Mouse (Mus musculus) hindbrain, embryonic 11.5 days (tissue): ENCODE data around the gene Olfr437. TPM values are rescaled to one million over a fixed set of nuclear protein-coding genes. Genes with fewer than 3 reads are reported as not detected.
"Not testable (repeated sequence)": the region's sequence is repeated elsewhere in the genome, so short reads cannot be mapped to it uniquely, and the experiment has no call there.

Experiments used
- ATAC-seq: fragments of 200-750 bp; cut with Nextera tagmentation; 2 replicates; pipeline ENCODE4 v1.8.0; 2017; ENCODE audit warnings: mild to moderate bottlenecking, moderate TSS enrichment, moderate library complexity; ENCODE audit not compliant: low FRiP score
- DNase-seq: peaks from one replicate; pipeline ENCODE4 v3.0.0-alpha.2; 2015; ENCODE audit warnings: low spot score
- H3K27ac ChIP-seq: fragments of 300-500 bp; sonication (generic); 2 replicates; pipeline ENCODE4 v1.5.1; 2014; ENCODE audit warnings: mild to moderate bottlenecking, low read depth, low read length
- H3K27me3 ChIP-seq: fragments of 300-500 bp; sonication (generic); 2 replicates; pipeline ENCODE4 v1.6.1; 2014; ENCODE audit warnings: mild to moderate bottlenecking, low read length, moderate library complexity, mixed read lengths; ENCODE audit not compliant: control insufficient read depth, insufficient read depth
- H3K36me3 ChIP-seq: fragments of 300-500 bp; sonication (generic); 2 replicates; pipeline ENCODE4 v1.6.1; 2014; ENCODE audit warnings: mild to moderate bottlenecking, low read length, moderate library complexity, mixed read lengths; ENCODE audit not compliant: control insufficient read depth, insufficient read depth
- H3K4me1 ChIP-seq: fragments of 300-500 bp; sonication (generic); replicated peaks from 2 replicates; pipeline ENCODE4 v1.6.1; 2014; ENCODE audit warnings: low read length, mixed read lengths; ENCODE audit not compliant: control insufficient read depth, insufficient read depth
- H3K4me2 ChIP-seq: fragments of 300-500 bp; sonication (generic); replicated peaks from 2 replicates; pipeline ENCODE4 v1.6.1; 2014; ENCODE audit warnings: mild to moderate bottlenecking, low read depth, low read length
- H3K4me3 ChIP-seq: fragments of 300-500 bp; sonication (generic); 2 replicates; pipeline ENCODE4 v1.5.1; 2014; ENCODE audit warnings: low read depth, low read length
- H3K9ac ChIP-seq: fragments of 300-500 bp; sonication (generic); 2 replicates; pipeline ENCODE4 v1.6.1; 2014; ENCODE audit warnings: low read depth, low read length
- H3K9me3 ChIP-seq: fragments of 300-500 bp; sonication (generic); 2 replicates; pipeline ENCODE4 v1.6.1; 2016; ENCODE audit warnings: low read length; ENCODE audit not compliant: control insufficient read depth
- WGBS: fragments of 180-500 bp; shearing (Covaris S2); extraction: QIAGEN DNeasy Blood & Tissue Kit; methylation state at CpG from one replicate; pipeline ENCODE4 v1.1.7; 2014; 5-methylcytosine and 5-hydroxymethylcytosine counted together
- polyA plus RNA-seq: library from polyadenylated mRNA; unstranded; fragments of >200 nt; fragmentation: Nextera tagmentation; extraction: Ambion mirVana; gene quantifications from 2 replicates; pipeline ENCODE4 v1.2.1, GENCODE M21; 2014

Gene Olfr437
- polyA plus RNA-seq, 1 experiment from 2014 or later: not detected

DNA sequence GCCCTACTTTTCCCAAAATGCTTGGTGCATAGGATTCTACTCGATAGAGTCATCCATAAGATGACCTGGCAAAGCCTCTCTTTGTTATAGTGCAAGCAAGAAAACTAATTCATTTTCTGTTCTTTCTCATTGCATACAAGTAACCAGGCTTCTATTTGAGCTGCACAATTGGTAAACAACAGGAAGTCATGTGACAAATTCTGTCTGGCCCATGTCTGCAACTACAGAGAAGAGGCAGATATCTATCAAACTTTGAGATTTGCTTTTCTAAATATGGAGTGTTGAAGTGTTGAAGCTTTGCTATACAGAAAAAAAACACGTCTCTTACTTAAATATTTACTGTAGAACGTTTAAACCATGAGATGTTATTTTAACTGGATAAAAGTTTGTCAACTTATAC, 35.0 kb downstream of the Olfr437 start:
- H3K27me3 ChIP-seq: no peaks in the 10 kb centered on the region
- H3K4me3 ChIP-seq: no peak overlapping the region
- H3K4me2 ChIP-seq: no peak overlapping the region
- DNase-seq (no peak), ATAC-seq (no peak)
- H3K4me1 ChIP-seq: no peaks in the 10 kb centered on the region
- no peak overlapping the region for H3K27ac ChIP-seq
- 83% methylated on average over 3 of the region's 3 CpGs for WGBS
- H3K9me3 ChIP-seq: no peaks in the 10 kb centered on the region
- no peaks in the 10 kb centered on the region for H3K36me3 ChIP-seq
- H3K9ac ChIP-seq: no peak overlapping the region

DNA sequence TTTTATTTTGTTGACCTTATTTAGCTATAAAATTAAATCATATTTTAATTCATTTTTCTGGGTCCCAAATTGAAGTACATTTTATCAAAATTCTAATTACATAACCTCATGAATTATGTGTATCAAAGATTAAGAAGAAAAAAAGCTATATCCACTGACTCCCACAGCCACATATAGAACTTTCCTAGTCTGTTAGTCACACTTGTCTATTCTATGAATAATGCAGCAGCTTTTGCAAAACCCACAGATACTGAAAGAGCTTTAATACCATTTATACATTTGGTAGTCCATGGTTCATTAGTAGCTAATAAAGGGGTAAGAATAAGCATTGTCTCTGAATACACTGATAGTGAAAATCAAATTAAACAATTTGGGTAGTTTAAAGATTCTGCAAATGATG, 39.7 kb downstream of the Olfr437 start:
- no peaks in the 10 kb centered on the region for H3K27me3 ChIP-seq
- H3K27ac ChIP-seq: no peak overlapping the region
- no peaks in the 10 kb centered on the region for H3K4me1 ChIP-seq
- H3K4me2 ChIP-seq: no peak overlapping the region
- no peak overlapping the region for H3K4me3 ChIP-seq
- no peaks in the 10 kb centered on the region for H3K36me3 ChIP-seq
- no peak for DNase-seq
- no peak overlapping the region for H3K9ac ChIP-seq
- ATAC-seq: no peak
- H3K9me3 ChIP-seq: no peaks in the 10 kb centered on the region

DNA sequence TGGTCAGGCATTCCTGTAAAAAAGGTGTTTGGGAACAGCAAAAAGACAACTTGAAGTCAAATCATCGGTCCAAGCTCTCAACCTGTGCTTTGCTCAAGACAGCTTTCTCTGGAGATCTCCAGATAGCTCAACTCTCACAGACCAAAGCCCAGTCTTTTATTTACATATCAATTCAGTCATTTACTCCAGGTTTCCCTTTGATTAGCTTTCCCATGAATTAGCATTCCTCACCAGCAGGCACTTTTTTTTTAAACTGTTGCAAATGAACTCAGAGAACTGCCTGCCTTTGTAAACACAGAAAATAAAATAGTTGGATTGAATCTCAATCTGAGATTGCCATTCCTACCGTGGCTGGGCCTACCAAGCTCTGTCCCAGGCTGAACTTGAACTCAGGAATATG, 42.3 kb downstream of the Olfr437 start:
- ATAC-seq (0 out of 2 replicates have a peak, but pooled peaks have one; percentile 17), DNase-seq (no peak)
- WGBS: 34% methylated on average over 2 of the region's 2 CpGs
- Histone ChIP-seq H3K9me3 (no peaks in the 10 kb centered on the region), H3K4me1 (no peaks in the 10 kb centered on the region), H3K4me2 (no peak overlapping the region), H3K27ac (no peak overlapping the region), H3K9ac (no peak overlapping the region), H3K36me3 (no peaks in the 10 kb centered on the region), H3K27me3 (no peaks in the 10 kb centered on the region), H3K4me3 (no peak overlapping the region)

DNA sequence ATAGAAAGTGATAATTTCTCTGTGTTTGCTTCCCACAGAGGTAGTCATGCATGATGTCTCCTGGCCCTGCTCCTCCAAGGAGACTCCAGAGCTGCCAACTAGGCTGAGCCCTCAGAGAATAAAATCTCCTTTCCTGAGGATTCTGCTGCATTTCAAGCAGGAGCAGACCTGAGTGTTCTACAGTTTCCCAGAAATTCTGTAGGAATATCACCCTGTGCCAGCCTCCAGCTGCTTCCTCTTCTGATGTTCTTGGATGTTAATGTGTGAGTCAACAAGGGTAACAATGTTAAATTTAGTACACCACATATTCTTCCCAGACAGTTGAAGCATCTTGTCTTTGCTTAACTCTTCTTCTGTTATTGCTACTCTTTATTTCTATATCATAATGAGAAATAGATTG, 49.8 kb downstream of the Olfr437 start, which contains the start of gene Olfr434:
Gene Olfr434 (plus strand): TSS at position 149 of the 400 bp plus-strand sequence.
- H3K27ac ChIP-seq, H3K4me3 ChIP-seq, H3K27me3 ChIP-seq, H3K9ac ChIP-seq, H3K36me3 ChIP-seq, DNase-seq, H3K9me3 ChIP-seq, H3K4me1 ChIP-seq, ATAC-seq, H3K4me2 ChIP-seq: not testable (repeated sequence)

Other genes with a start within 250 kb of the Olfr437 start
- gene Olfr446, start 241.9 kb upstream of the Olfr437 start, polyA plus RNA-seq: not detected in 2 replicates
- not detected in 2 replicates for gene Olfr444, start 214.2 kb upstream of the Olfr437 start, polyA plus RNA-seq
- not detected in 2 replicates for gene Olfr441, start 56.9 kb upstream of the Olfr437 start, polyA plus RNA-seq
- not detected in 2 replicates for gene Olfr237-ps1, start 16.7 kb upstream of the Olfr437 start, polyA plus RNA-seq
- not detected in 2 replicates for gene Olfr13, start 8.9 kb downstream of the Olfr437 start, polyA plus RNA-seq
- gene Olfr435, start 33.9 kb downstream of the Olfr437 start, polyA plus RNA-seq: not detected in 2 replicates
- gene Olfr434, start 49.7 kb downstream of the Olfr437 start, polyA plus RNA-seq: not detected in 2 replicates
- not detected in 2 replicates for gene Olfr47, start 68.2 kb downstream of the Olfr437 start, polyA plus RNA-seq
- 3.6 and 4.3 TPM in 2 replicates for gene Arhgef5, start 102.3 kb downstream of the Olfr437 start, polyA plus RNA-seq
- not detected in 2 replicates for gene Nobox, start 146.3 kb downstream of the Olfr437 start, polyA plus RNA-seq